Mouse (Mus musculus) midbrain, embryonic 16.5 days (tissue): ENCODE data around the gene Rpl19. TPM values are rescaled to one million over a fixed set of nuclear protein-coding genes. Genes with fewer than 3 reads are reported as not detected.

ENCODE experiments used
- ATAC-seq: fragments of 200-750 bp; cut with Nextera tagmentation; 2 replicates; pipeline ENCODE4 v1.8.0; 2017; ENCODE audit warnings: moderate TSS enrichment
- H3K27ac ChIP-seq: fragments of 300-500 bp; sonication (generic); 2 replicates; pipeline ENCODE4 v1.5.1; 2014; ENCODE audit warnings: mild to moderate bottlenecking, low read length, mixed read lengths
- H3K27me3 ChIP-seq: fragments of 300-500 bp; sonication (generic); 2 replicates; pipeline ENCODE4 v1.6.1; 2014; ENCODE audit warnings: low read depth, low read length, mixed read lengths; ENCODE audit not compliant: control insufficient read depth, insufficient read depth
- H3K36me3 ChIP-seq: fragments of 300-500 bp; sonication (generic); 2 replicates; pipeline ENCODE4 v1.6.1; 2014; ENCODE audit warnings: mild to moderate bottlenecking, low read length, moderate library complexity, mixed read lengths; ENCODE audit not compliant: control insufficient read depth, insufficient read depth
- H3K4me1 ChIP-seq: fragments of 300-500 bp; sonication (generic); 2 replicates; pipeline ENCODE4 v1.6.1; 2014; ENCODE audit warnings: mild to moderate bottlenecking, low read length, mixed read lengths; ENCODE audit not compliant: control insufficient read depth, insufficient read depth
- H3K4me2 ChIP-seq: fragments of 300-500 bp; sonication (generic); 2 replicates; pipeline ENCODE4 v1.6.1; 2014; ENCODE audit warnings: mild to moderate bottlenecking, low read length, mixed read lengths
- H3K4me3 ChIP-seq: fragments of 300-500 bp; sonication (generic); 2 replicates; pipeline ENCODE4 v1.5.1; 2014; ENCODE audit warnings: low read depth, mild to moderate bottlenecking, low read length, moderate library complexity, mixed read lengths
- H3K9ac ChIP-seq: fragments of 300-500 bp; sonication (generic); 2 replicates; pipeline ENCODE4 v1.6.1; 2014; ENCODE audit warnings: low read depth, low read length, mixed read lengths
- H3K9me3 ChIP-seq: fragments of 300-500 bp; sonication (generic); replicated peaks from 2 replicates; pipeline ENCODE4 v1.6.1; 2014; ENCODE audit warnings: mild to moderate bottlenecking, low read length, mixed read lengths; ENCODE audit not compliant: control insufficient read depth, poor library complexity, severe bottlenecking
- WGBS: fragments of 180-500 bp; shearing (Covaris S2); extraction: QIAGEN DNeasy Blood & Tissue Kit; methylation state at CpG from one replicate; pipeline ENCODE4 v1.1.7; 2014; 5-methylcytosine and 5-hydroxymethylcytosine counted together
- microRNA-seq: library from miRNA; unstranded; fragments of <30 nt; microRNA quantifications from one replicate; pipeline ENCODE4, GENCODE M21; 2017
- polyA plus RNA-seq: library from polyadenylated mRNA; unstranded; fragments of >200 nt; fragmentation: Nextera tagmentation; extraction: Ambion mirVana; gene quantifications from 2 replicates; pipeline ENCODE4 v1.2.1, GENCODE M21; 2015

Rpl19 gene
- polyA plus RNA-seq, 1 experiment from 2014 or later, result 583 TPM

DNA sequence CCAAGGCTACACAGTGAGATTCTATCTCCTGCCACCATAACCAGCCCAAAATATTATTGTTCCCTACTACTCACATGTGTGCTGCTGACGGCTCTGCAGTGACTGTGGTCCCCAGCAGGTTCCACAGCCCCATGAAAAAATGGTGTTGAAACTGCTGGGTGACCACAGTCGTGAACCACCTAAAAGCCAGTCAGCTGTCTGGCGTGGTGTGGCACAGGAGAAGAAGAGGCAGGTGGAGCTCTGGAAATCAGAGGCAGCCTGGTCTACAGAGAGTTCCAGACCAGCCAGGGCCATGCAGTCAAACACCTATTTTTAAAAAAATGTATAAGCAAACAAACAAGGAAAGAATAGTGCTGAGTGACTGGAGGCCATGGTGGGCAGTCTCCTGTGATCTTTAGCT is 34.9 kb downstream of the Rpl19 start:
- no peaks in the 10 kb centered on the region for H3K36me3 ChIP-seq
- no peak overlapping the region for H3K4me3 ChIP-seq
- H3K27me3 ChIP-seq, result no peaks in the 10 kb centered on the region
- no peaks in the 10 kb centered on the region for H3K9me3 ChIP-seq
- 80% methylated on average over 3 of the region's 3 CpGs for WGBS
- H3K4me1 ChIP-seq, result peaks cover 5% of the 10 kb centered on the region; the same call in 1 of the 2 replicates
- H3K4me2 ChIP-seq, result no peak overlapping the region
- no peak for ATAC-seq
- no peak overlapping the region for H3K9ac ChIP-seq
- H3K27ac ChIP-seq, result no peak overlapping the region

GRCm38 (mm10) chr11:98061904-98062562 is 35.5 kb downstream of the Rpl19 start:
- WGBS, result 60% methylated on average over 6 of the region's 6 CpGs
- Histone ChIP-seq H3K27me3 (no peaks in the 10 kb centered on the region), H3K9me3 (no peaks in the 10 kb centered on the region), H3K4me3 (no peak overlapping the region), H3K27ac (no peak overlapping the region), H3K4me2 (no peak overlapping the region), H3K9ac (no peak overlapping the region), H3K4me1 (peaks cover 5% of the 10 kb centered on the region; the same call in 1 of the 2 replicates), H3K36me3 (no peaks in the 10 kb centered on the region)
- ATAC-seq, result no peak

GRCm38 (mm10) chr11:98066201-98066600 is 39.7 kb downstream of the Rpl19 start:
- no peak overlapping the region for H3K4me3 ChIP-seq
- no peak overlapping the region for H3K27ac ChIP-seq
- no peaks in the 10 kb centered on the region for H3K4me1 ChIP-seq
- H3K27me3 ChIP-seq, result no peaks in the 10 kb centered on the region
- no peak for ATAC-seq
- no peak overlapping the region for H3K4me2 ChIP-seq
- H3K9me3 ChIP-seq, result peaks cover 3% of the 10 kb centered on the region
- no peak overlapping the region for H3K9ac ChIP-seq
- 92% methylated on average over 12 of the region's 12 CpGs for WGBS
- no peaks in the 10 kb centered on the region for H3K36me3 ChIP-seq

- Histone ChIP-seq H3K4me3 (no peak overlapping the region), H3K27ac (no peak overlapping the region), H3K36me3 (no peaks in the 10 kb centered on the region), H3K4me1 (no peaks in the 10 kb centered on the region), H3K9me3 (peaks cover 3% of the 10 kb centered on the region), H3K4me2 (no peak overlapping the region), H3K9ac (no peak overlapping the region), H3K27me3 (no peaks in the 10 kb centered on the region)
- no peak for ATAC-seq
- WGBS, result 94% methylated on average over 21 of the region's 21 CpGs
Measured at GRCm38 (mm10) chr11:98067255-98067654, 40.7 kb downstream of the Rpl19 start.

- H3K9ac ChIP-seq, result no peak overlapping the region
- no peak overlapping the region for H3K27ac ChIP-seq
- H3K4me2 ChIP-seq, result no peak overlapping the region
- H3K4me3 ChIP-seq, result no peak overlapping the region
- WGBS, result 93% methylated on average over 4 of the region's 4 CpGs
- H3K9me3 ChIP-seq, result no peaks in the 10 kb centered on the region
- no peak for ATAC-seq
- H3K27me3 ChIP-seq, result no peaks in the 10 kb centered on the region
- no peaks in the 10 kb centered on the region for H3K36me3 ChIP-seq
- H3K4me1 ChIP-seq, result no peaks in the 10 kb centered on the region; the same call in 1 of the 2 replicates
Measured at GRCm38 (mm10) chr11:98073442-98073841, 46.9 kb downstream of the Rpl19 start.

- Histone ChIP-seq H3K36me3 (no peaks in the 10 kb centered on the region), H3K4me2 (peak overlapping the region; percentile 34; the same call in 1 of the 2 replicates), H3K27me3 (no peaks in the 10 kb centered on the region), H3K27ac (no peak overlapping the region), H3K9ac (no peak overlapping the region; the same call in 1 of the 2 replicates), H3K4me3 (no peak overlapping the region), H3K4me1 (no peaks in the 10 kb centered on the region; the same call in 1 of the 2 replicates), H3K9me3 (no peaks in the 10 kb centered on the region)
- WGBS, result 11% methylated on average over 13 of the region's 13 CpGs
- 0 out of 2 replicates have a peak, but pooled peaks have one; percentile 32 for ATAC-seq
Measured at GRCm38 (mm10) chr11:98075195-98075808, 48.8 kb downstream of the Rpl19 start.

GRCm38 (mm10) chr11:98077086-98077485 is 50.6 kb downstream of the Rpl19 start:
- Histone ChIP-seq H3K4me1 (no peaks in the 10 kb centered on the region; the same call in 1 of the 2 replicates), H3K27me3 (no peaks in the 10 kb centered on the region), H3K4me2 (no peak overlapping the region), H3K9me3 (no peaks in the 10 kb centered on the region), H3K9ac (no peak overlapping the region), H3K27ac (no peak overlapping the region), H3K36me3 (no peaks in the 10 kb centered on the region), H3K4me3 (no peak overlapping the region)
- WGBS, result 88% methylated on average over 8 of the region's 8 CpGs
- no peak for ATAC-seq

Small RNAs within 50 kb of the gene (microRNA-seq; reads per million reads assigned to microRNA genes)
- not detected for gene Gm27597

Other genes with a start within 250 kb of the Rpl19 start
- 267 and 286 TPM in 2 replicates for gene Rpl23, start 244.3 kb upstream of the Rpl19 start, polyA plus RNA-seq
- 194 and 202 TPM in 2 replicates for gene Lasp1, start 227.7 kb upstream of the Rpl19 start, polyA plus RNA-seq
- 36.7 and 43.8 TPM in 2 replicates for gene B230217C12Rik, start 185.9 kb upstream of the Rpl19 start, polyA plus RNA-seq
- 0.56 and 0.78 TPM in 2 replicates for gene Fbxo47, start 142.6 kb upstream of the Rpl19 start, polyA plus RNA-seq
- 2.7 and 3.1 TPM in 2 replicates for gene Plxdc1, start 40.3 kb upstream of the Rpl19 start, polyA plus RNA-seq
- gene Arl5c, start 30.5 kb upstream of the Rpl19 start, polyA plus RNA-seq, result 6.3 and 8.4 TPM in 2 replicates
- gene Cacnb1, start 3.7 kb upstream of the Rpl19 start, polyA plus RNA-seq, result 73.2 and 77.6 TPM in 2 replicates
- gene Stac2, start 26.8 kb downstream of the Rpl19 start, polyA plus RNA-seq, result 2.6 and 4.0 TPM in 2 replicates
- 25.5 and 30.7 TPM in 2 replicates for gene Fbxl20, start 123.7 kb downstream of the Rpl19 start, polyA plus RNA-seq
- gene Med1, start 166.6 kb downstream of the Rpl19 start, polyA plus RNA-seq, result 53.0 and 62.5 TPM in 2 replicates
- gene Cdk12, start 176.3 kb downstream of the Rpl19 start, polyA plus RNA-seq, result 6.9 and 8.3 TPM in 2 replicates